Comparison of ENCODE assay signal across 8 mouse cellular contexts in genomic region chr11:4873755-4874475, GRCm38 (mm10). TPM values are rescaled to one million over a fixed set of nuclear protein-coding genes. Genes with fewer than 3 reads are reported as not detected.
A peak's percentile ranks its signal among the peaks of the same experiment; 100 is the strongest.
DNase-seq lines count a peak whose midpoint lies in the region; ATAC-seq lines count a peak whose summit lies in the region.

Nipsnap1 (plus strand) TSS chr11:4873951.

- DNase-seq in brain, embryonic 18.5 days (ENCODE audit: low read depth, low spot score): peak; percentile 66
- peak; percentile 89 for DNase-seq in kidney, postnatal 10 days
- DNase-seq in naive thymus-derived CD4-positive, alpha-beta T cell, adult 2 months (ENCODE audit: low read depth): peak; percentile 92

- H3K9me3 ChIP-seq in erythroblast, embryonic 14.5 days (ENCODE audit: control insufficient read depth, low read length): peaks cover 3% of the 10 kb centered on the region; the same call in 1 of the 2 replicates
- H3K9me3 ChIP-seq in heart, embryonic 13.5 days: 0 out of 2 replicates have a peak, but pooled peaks cover 7% of the 10 kb centered on the region
- no peaks in the 10 kb centered on the region for H3K9me3 ChIP-seq in liver, embryonic 12.5 days (replicated peaks)
- no peaks in the 10 kb centered on the region for H3K9me3 ChIP-seq in stomach, embryonic 14.5 days (ENCODE audit: control insufficient read depth, low read depth, low read length)

- WGBS in heart, embryonic 13.5 days: 2% methylated on average over 30 of the region's 30 CpGs
- 1% methylated on average over 30 of the region's 30 CpGs for WGBS in liver, embryonic 12.5 days (ENCODE audit: insufficient replicate concordance)
- under 1% methylated on average over 30 of the region's 30 CpGs for WGBS in stomach, embryonic 14.5 days

- no peak within 1 kb of the TSS for H3K27ac ChIP-seq in heart, embryonic 13.5 days (replicated peaks)
- peak within 1 kb of the TSS; percentile 66 for H3K27ac ChIP-seq in liver, embryonic 12.5 days
- H3K27ac ChIP-seq in stomach, embryonic 14.5 days (ENCODE audit: low read length): 0 out of 2 replicates have a peak within 1 kb of the TSS, but pooled peaks have one; percentile 33

- peak within 1 kb of the TSS; percentile 63 for H3K4me3 ChIP-seq in erythroblast, embryonic 14.5 days (replicated peaks)
- peak within 1 kb of the TSS; percentile 77 for H3K4me3 ChIP-seq in heart, embryonic 13.5 days
- H3K4me3 ChIP-seq in liver, embryonic 12.5 days: peak within 1 kb of the TSS; percentile 66
- H3K4me3 ChIP-seq in stomach, embryonic 14.5 days (ENCODE audit: low read depth, low read length): peak within 1 kb of the TSS; percentile 62

- H3K36me3 ChIP-seq in erythroblast, embryonic 14.5 days (ENCODE audit: control insufficient read depth): peaks cover 5% of the 10 kb centered on the region; the same call in 1 of the 2 replicates
- H3K36me3 ChIP-seq in heart, embryonic 13.5 days: peaks cover 8% of the 10 kb centered on the region
- peaks cover 8% of the 10 kb centered on the region for H3K36me3 ChIP-seq in liver, embryonic 12.5 days
- no peaks in the 10 kb centered on the region for H3K36me3 ChIP-seq in stomach, embryonic 14.5 days (ENCODE audit: control insufficient read depth, insufficient read depth, low read length)

- H3K4me1 ChIP-seq in erythroblast, embryonic 14.5 days (ENCODE audit: control insufficient read depth): peaks cover 15% of the 10 kb centered on the region
- H3K4me1 ChIP-seq in heart, embryonic 13.5 days: peaks cover 15% of the 10 kb centered on the region
- peaks cover 19% of the 10 kb centered on the region for H3K4me1 ChIP-seq in liver, embryonic 12.5 days
- H3K4me1 ChIP-seq in stomach, embryonic 14.5 days (ENCODE audit: control insufficient read depth, insufficient read depth, low read length): peaks cover 8% of the 10 kb centered on the region

- H3K9ac ChIP-seq in heart, embryonic 13.5 days: peak within 1 kb of the TSS; percentile 81
- peak within 1 kb of the TSS; percentile 67 for H3K9ac ChIP-seq in liver, embryonic 12.5 days
- H3K9ac ChIP-seq in stomach, embryonic 14.5 days (replicated peaks; ENCODE audit: low read depth, low read length): peak within 1 kb of the TSS; percentile 53

- ATAC-seq in CD4-positive, CD25-positive, alpha-beta regulatory T cell, adult 4 months: peak; percentile 99
- peak; percentile 72; the same call in 1 of the 2 replicates for ATAC-seq in heart, embryonic 13.5 days (ENCODE audit: extremely low read depth, insufficient number of reproducible peaks, low FRiP score, low TSS enrichment)
- ATAC-seq in liver, embryonic 12.5 days: peak; percentile 85
- ATAC-seq in stomach, embryonic 14.5 days (ENCODE audit: insufficient number of reproducible peaks, insufficient read depth, low FRiP score, low read depth): peak; percentile 92

- no peaks in the 10 kb centered on the region for H3K27me3 ChIP-seq in erythroblast, embryonic 14.5 days (ENCODE audit: control insufficient read depth)
- H3K27me3 ChIP-seq in heart, embryonic 13.5 days (replicated peaks): 0 out of 2 replicates have a peak, but pooled peaks cover under 1% of the 10 kb centered on the region
- H3K27me3 ChIP-seq in liver, embryonic 12.5 days (replicated peaks): no peaks in the 10 kb centered on the region
- H3K27me3 ChIP-seq in stomach, embryonic 14.5 days (ENCODE audit: control insufficient read depth, insufficient read depth, low read length): no peaks in the 10 kb centered on the region

- peak within 1 kb of the TSS; percentile 87 for H3K4me2 ChIP-seq in heart, embryonic 13.5 days
- peak within 1 kb of the TSS; percentile 86 for H3K4me2 ChIP-seq in liver, embryonic 12.5 days
- H3K4me2 ChIP-seq in stomach, embryonic 14.5 days (replicated peaks; ENCODE audit: low read depth, low read length): peak within 1 kb of the TSS; percentile 66

RNA-seq across cellular contexts. Expression of gene Nipsnap1, which starts in this region (rescaled TPM):
- polyA plus RNA-seq in CD4-positive, CD25-positive, alpha-beta regulatory T cell, adult 4 months (2017; shearing (Covaris generic)): 10 to 100 TPM; 50.0 to 62.7 TPM
- polyA plus RNA-seq in erythroblast, embryonic 14.5 days (2012): 0.38 and 0.72 TPM in 2 replicates
- 31.4 and 35.6 TPM in 2 replicates for polyA plus RNA-seq in heart, embryonic 13.5 days (2015; fragmentation: Nextera tagmentation; extraction: Ambion mirVana)
- polyA plus RNA-seq in liver, embryonic 12.5 days (2016; fragmentation: Nextera tagmentation; extraction: Ambion mirVana): 68.0 and 76.6 TPM in 2 replicates
- polyA plus RNA-seq in stomach, embryonic 14.5 days (2014; fragmentation: Nextera tagmentation; extraction: Ambion mirVana): 58.0 and 62.4 TPM in 2 replicates

Comparison
In these comparisons a context has a peak if more than half of its experiments do, and no peak if none do; other contexts are left out.
1. RNA of gene Nipsnap1 (polyA plus RNA-seq): 68.0 to 76.6 TPM in liver, embryonic 12.5 days, 50.0 to 62.7 TPM in CD4-positive, CD25-positive, alpha-beta regulatory T cell, adult 4 months, 58.0 to 62.4 TPM in stomach, embryonic 14.5 days and 31.4 to 35.6 TPM in heart, embryonic 13.5 days; 0.38 to 0.72 TPM in erythroblast, embryonic 14.5 days; every median in the first group is over 10 times any median in the second.
2. Peak in every context shown above with its lines, with median percentiles within 50 percentile points of each other: ATAC-seq, DNase-seq, H3K4me3 ChIP-seq, H3K4me2 ChIP-seq and H3K9ac ChIP-seq.